Mouse (Mus musculus) liver, embryonic 12.5 days (tissue): ENCODE results near the gene Btg2. TPM values are rescaled to one million over a fixed set of nuclear protein-coding genes. Genes with fewer than 3 reads are reported as not detected.

Experiments used
- ATAC-seq: fragments of 200-750 bp; cut with Nextera tagmentation; 2 replicates; pipeline ENCODE4 v1.8.0; 2017; ENCODE audit warnings: moderate number of reproducible peaks, mild to moderate bottlenecking, moderate library complexity
- H3K27ac ChIP-seq: fragments of 300-500 bp; sonication (generic); 2 replicates; pipeline ENCODE4 v1.5.1; 2016; ENCODE audit warnings: mild to moderate bottlenecking
- H3K27me3 ChIP-seq: fragments of 300-500 bp; sonication (generic); replicated peaks from 2 replicates; pipeline ENCODE4 v1.6.1; 2016; ENCODE audit warnings: mild to moderate bottlenecking, moderate library complexity
- H3K36me3 ChIP-seq: fragments of 300-500 bp; sonication (generic); 2 replicates; pipeline ENCODE4 v1.6.1; 2016; ENCODE audit warnings: mild to moderate bottlenecking, moderate library complexity
- H3K4me1 ChIP-seq: fragments of 300-500 bp; sonication (generic); 2 replicates; pipeline ENCODE4 v1.6.1; 2016
- H3K4me2 ChIP-seq: fragments of 300-500 bp; sonication (generic); 2 replicates; pipeline ENCODE4 v1.6.1; 2016; ENCODE audit warnings: mild to moderate bottlenecking, moderate library complexity
- H3K4me3 ChIP-seq: fragments of 300-500 bp; sonication (generic); 2 replicates; pipeline ENCODE4 v1.5.1; 2016; ENCODE audit warnings: mild to moderate bottlenecking, moderate library complexity
- H3K9ac ChIP-seq: fragments of 300-500 bp; sonication (generic); 2 replicates; pipeline ENCODE4 v1.6.1; 2016; ENCODE audit warnings: mild to moderate bottlenecking, moderate library complexity
- H3K9me3 ChIP-seq: fragments of 300-500 bp; sonication (generic); replicated peaks from 2 replicates; pipeline ENCODE4 v1.6.1; 2016; ENCODE audit warnings: mild to moderate bottlenecking, moderate library complexity
- WGBS: fragments of 180-500 bp; shearing (Covaris S2); methylation state at CpG from one replicate; pipeline ENCODE4 v1.1.7; 2016; ENCODE audit not compliant: insufficient replicate concordance; 5-methylcytosine and 5-hydroxymethylcytosine counted together
- polyA plus RNA-seq: library from polyadenylated mRNA; unstranded; fragments of >200 nt; fragmentation: Nextera tagmentation; extraction: Ambion mirVana; gene quantifications from 2 replicates; pipeline ENCODE4 v1.2.1, GENCODE M21; 2016

The Btg2 gene
- polyA plus RNA-seq, 1 experiment from 2014 or later = 78.2 TPM

GRCm38 (mm10) chr1:134106719-134107118 lies 27.8 kb upstream of the Btg2 start:
- Histone ChIP-seq H3K4me3 (no peak overlapping the region), H3K27me3 (peaks cover 41% of the 10 kb centered on the region), H3K4me2 (no peak overlapping the region), H3K27ac (no peak overlapping the region), H3K36me3 (no peaks in the 10 kb centered on the region), H3K9me3 (no peaks in the 10 kb centered on the region), H3K9ac (no peak overlapping the region), H3K4me1 (peaks cover 22% of the 10 kb centered on the region)
- WGBS = 4% methylated on average over 5 of the region's 5 CpGs
- no peak for ATAC-seq

GRCm38 (mm10) chr1:134105764-134106430 lies 27.0 kb upstream of the Btg2 start:
- no peak overlapping the region for H3K4me2 ChIP-seq
- no peak overlapping the region for H3K4me3 ChIP-seq
- H3K36me3 ChIP-seq = no peaks in the 10 kb centered on the region
- WGBS = 36% methylated on average over 3 of the region's 3 CpGs
- no peak overlapping the region for H3K9ac ChIP-seq
- H3K9me3 ChIP-seq = no peaks in the 10 kb centered on the region
- H3K27ac ChIP-seq = peak overlapping the region; percentile 22; the same call in 1 of the 2 replicates
- peaks cover 16% of the 10 kb centered on the region for H3K4me1 ChIP-seq
- no peak for ATAC-seq
- H3K27me3 ChIP-seq = peaks cover 41% of the 10 kb centered on the region

GRCm38 (mm10) chr1:134105043-134105763 lies 26.3 kb upstream of the Btg2 start:
- Histone ChIP-seq H3K27ac (peak overlapping the region; percentile 22; the same call in 1 of the 2 replicates), H3K4me1 (peaks cover 16% of the 10 kb centered on the region), H3K36me3 (no peaks in the 10 kb centered on the region), H3K9me3 (no peaks in the 10 kb centered on the region), H3K27me3 (peaks cover 41% of the 10 kb centered on the region), H3K9ac (peak overlapping the region; percentile 28; the same call in 1 of the 2 replicates), H3K4me2 (no peak overlapping the region), H3K4me3 (no peak overlapping the region)
- no peak for ATAC-seq
- 57% methylated on average over 11 of the region's 11 CpGs for WGBS

- ATAC-seq = no peak
- Histone ChIP-seq H3K9me3 (no peaks in the 10 kb centered on the region), H3K9ac (no peak overlapping the region), H3K4me2 (no peak overlapping the region), H3K27ac (no peak overlapping the region; the same call in 1 of the 2 replicates), H3K36me3 (no peaks in the 10 kb centered on the region), H3K4me1 (peaks cover 24% of the 10 kb centered on the region), H3K27me3 (peaks cover 40% of the 10 kb centered on the region), H3K4me3 (no peak overlapping the region)
- WGBS = 67% methylated on average over 5 of the region's 5 CpGs
These were observed 24.9 kb upstream of the Btg2 start for GRCm38 (mm10) chr1:134103861-134104260.

- Histone ChIP-seq H3K27ac (0 out of 2 replicates have a peak overlapping the region, but pooled peaks have one; percentile 8), H3K9ac (no peak overlapping the region), H3K27me3 (peaks cover 24% of the 10 kb centered on the region), H3K4me1 (peaks cover 45% of the 10 kb centered on the region), H3K4me2 (no peak overlapping the region), H3K4me3 (no peak overlapping the region), H3K9me3 (no peaks in the 10 kb centered on the region), H3K36me3 (no peaks in the 10 kb centered on the region)
- no peak for ATAC-seq
- WGBS = 49% methylated on average over 3 of the region's 3 CpGs
These were observed 22.7 kb upstream of the Btg2 start for GRCm38 (mm10) chr1:134101593-134101992.

GRCm38 (mm10) chr1:134100928-134101327 lies 22.0 kb upstream of the Btg2 start:
- 75% methylated on average over 4 of the region's 4 CpGs for WGBS
- no peaks in the 10 kb centered on the region for H3K9me3 ChIP-seq

GRCm38 (mm10) chr1:134100401-134100800 lies 21.5 kb upstream of the Btg2 start:
- Histone ChIP-seq H3K27me3 (peaks cover 12% of the 10 kb centered on the region), H3K9ac (0 out of 2 replicates have a peak overlapping the region, but pooled peaks have one; percentile 80), H3K4me3 (no peak overlapping the region), H3K27ac (peak overlapping the region; percentile 95), H3K4me1 (peaks cover 51% of the 10 kb centered on the region), H3K4me2 (peak overlapping the region; percentile 78; the same call in 1 of the 2 replicates), H3K9me3 (no peaks in the 10 kb centered on the region), H3K36me3 (no peaks in the 10 kb centered on the region)
- WGBS = 70% methylated on average over 5 of the region's 5 CpGs
- ATAC-seq = no peak

More at GRCm38 (mm10) chr1:134100928-134101327, 22.0 kb upstream of the Btg2 start:
- ATAC-seq = no peak
- Histone ChIP-seq H3K9ac (0 out of 2 replicates have a peak overlapping the region, but pooled peaks have one; percentile 80), H3K4me3 (no peak overlapping the region), H3K36me3 (no peaks in the 10 kb centered on the region), H3K27ac (peak overlapping the region; percentile 95; the same call in 1 of the 2 replicates), H3K27me3 (peaks cover 18% of the 10 kb centered on the region), H3K4me1 (peaks cover 46% of the 10 kb centered on the region), H3K4me2 (no peak overlapping the region)

- 24% methylated on average over 12 of the region's 12 CpGs for WGBS
- Histone ChIP-seq H3K9ac (peak overlapping the region; percentile 80), H3K4me2 (peak overlapping the region; percentile 78), H3K4me3 (peak overlapping the region; percentile 64), H3K36me3 (no peaks in the 10 kb centered on the region), H3K27me3 (peaks cover 11% of the 10 kb centered on the region; the same call in 1 of the 2 replicates), H3K4me1 (peaks cover 58% of the 10 kb centered on the region), H3K27ac (peak overlapping the region; percentile 95), H3K9me3 (no peaks in the 10 kb centered on the region)
- peak; percentile 57 for ATAC-seq
These were observed 20.8 kb upstream of the Btg2 start for GRCm38 (mm10) chr1:134099516-134100235.

- Histone ChIP-seq H3K4me1 (peaks cover 66% of the 10 kb centered on the region), H3K36me3 (no peaks in the 10 kb centered on the region), H3K27me3 (peaks cover 11% of the 10 kb centered on the region; the same call in 1 of the 2 replicates), H3K9ac (peak overlapping the region; percentile 80), H3K27ac (peak overlapping the region; percentile 95), H3K4me3 (peak overlapping the region; percentile 64), H3K4me2 (peak overlapping the region; percentile 78), H3K9me3 (no peaks in the 10 kb centered on the region)
- WGBS = 3% methylated on average over 17 of the region's 17 CpGs
- peak; percentile 92 for ATAC-seq
These were observed 20.0 kb upstream of the Btg2 start for GRCm38 (mm10) chr1:134098726-134099515.

GRCm38 (mm10) chr1:134097956-134098725 lies 19.2 kb upstream of the Btg2 start:
- Histone ChIP-seq H3K4me3 (peak overlapping the region; percentile 64), H3K27ac (peak overlapping the region; percentile 95), H3K36me3 (no peaks in the 10 kb centered on the region), H3K4me2 (peak overlapping the region; percentile 78), H3K9me3 (no peaks in the 10 kb centered on the region), H3K4me1 (peaks cover 74% of the 10 kb centered on the region), H3K27me3 (peaks cover 6% of the 10 kb centered on the region; the same call in 1 of the 2 replicates), H3K9ac (peak overlapping the region; percentile 80)
- 54% methylated on average over 13 of the region's 13 CpGs for WGBS
- no peak for ATAC-seq
